ENCODE assay signal across 10 mouse cellular contexts in the genomic region with DNA sequence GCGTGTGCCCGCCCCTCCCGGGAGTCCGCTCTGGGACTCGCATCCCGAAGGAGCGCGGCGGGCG. TPM values are rescaled to one million over a fixed set of nuclear protein-coding genes. Genes with fewer than 3 reads are reported as not detected.
DNase-seq lines count a peak whose midpoint lies in the region; ATAC-seq and TF ChIP-seq lines count a peak whose summit lies in the region.
"Had no signal": no experiment of that assay in that cellular context is flagged by ENCODE, and none has a peak within 500 bp of the region (broad histone marks: within the 10 kb centered on the region; RNA-seq: fewer than 3 reads in every experiment).

Tlx2 (minus strand) TSS at position 47 of the 64 bp plus-strand sequence.

- peaks cover 80% of the 10 kb centered on the region for H3K27me3 ChIP-seq in kidney, postnatal 0 days (ENCODE audit: insufficient read depth, low read length)
- H3K27me3 ChIP-seq in embryonic facial prominence, embryonic 15.5 days = peaks cover 96% of the 10 kb centered on the region
- peaks cover 87% of the 10 kb centered on the region for H3K27me3 ChIP-seq in intestine, embryonic 16.5 days (replicated peaks; ENCODE audit: control insufficient read depth, insufficient read depth, low read length)
- peaks cover 87% of the 10 kb centered on the region for H3K27me3 ChIP-seq in midbrain, postnatal 0 days (ENCODE audit: insufficient read depth, low read length)

- 0% methylated on average over 10 of the region's 10 CpGs for WGBS in kidney, postnatal 0 days
- WGBS in embryonic facial prominence, embryonic 15.5 days = 0% methylated on average over 10 of the region's 10 CpGs
- WGBS in intestine, embryonic 16.5 days = 0% methylated on average over 10 of the region's 10 CpGs
- 5% methylated on average over 10 of the region's 10 CpGs for WGBS in midbrain, postnatal 0 days

- H3K4me1 ChIP-seq in kidney, postnatal 0 days (replicated peaks; ENCODE audit: insufficient read depth, low read length) = peaks cover 9% of the 10 kb centered on the region
- peaks cover 30% of the 10 kb centered on the region for H3K4me1 ChIP-seq in embryonic facial prominence, embryonic 15.5 days
- peaks cover 14% of the 10 kb centered on the region for H3K4me1 ChIP-seq in intestine, embryonic 16.5 days (ENCODE audit: control insufficient read depth, insufficient read depth, low read length)
- H3K4me1 ChIP-seq in midbrain, postnatal 0 days (ENCODE audit: insufficient read depth, low read length) = peaks cover 3% of the 10 kb centered on the region; the same call in 1 of the 2 replicates

- no peak within 1 kb of the TSS for H3K27ac ChIP-seq in kidney, postnatal 0 days
- H3K27ac ChIP-seq in embryonic facial prominence, embryonic 15.5 days (replicated peaks) = no peak within 1 kb of the TSS
- peak within 1 kb of the TSS; percentile 27 for H3K27ac ChIP-seq in intestine, embryonic 16.5 days (ENCODE audit: low read length)
- H3K27ac ChIP-seq in midbrain, postnatal 0 days (ENCODE audit: low read depth, low read length) = no peak within 1 kb of the TSS

- no peak for DNase-seq in kidney, postnatal 0 days (ENCODE audit: low spot score)
- DNase-seq in kidney, postnatal 10 days = no peak
- no peak for DNase-seq in midbrain, postnatal 0 days (ENCODE audit: low spot score)
- DNase-seq in left cerebral cortex, adult 18-20 months (ENCODE audit: low spot score in 2 of 2) = no peak
- no peak for DNase-seq in spleen, postnatal 10 days (ENCODE audit: low spot score in 2 of 2)
- no peak for DNase-seq in frontal cortex, postnatal 25 days (ENCODE audit: low spot score in 2 of 2)
- DNase-seq: kidney, postnatal 25 days had no signal

- H3K36me3 ChIP-seq in kidney, postnatal 0 days (ENCODE audit: insufficient read depth, low read length) = no peaks in the 10 kb centered on the region
- no peaks in the 10 kb centered on the region for H3K36me3 ChIP-seq in embryonic facial prominence, embryonic 15.5 days
- no peaks in the 10 kb centered on the region for H3K36me3 ChIP-seq in intestine, embryonic 16.5 days (ENCODE audit: control insufficient read depth, insufficient read depth, low read length)
- H3K36me3 ChIP-seq in midbrain, postnatal 0 days (ENCODE audit: insufficient read depth, low read length) = no peaks in the 10 kb centered on the region

- H3K4me3 ChIP-seq in kidney, postnatal 0 days (replicated peaks; ENCODE audit: low read depth, low read length) = peak within 1 kb of the TSS; percentile 30; the same call in 1 of the 2 replicates
- H3K4me3 ChIP-seq in embryonic facial prominence, embryonic 15.5 days (replicated peaks) = peak within 1 kb of the TSS; percentile 26
- H3K4me3 ChIP-seq in intestine, embryonic 16.5 days (ENCODE audit: low read length) = peak within 1 kb of the TSS; percentile 41
- H3K4me3 ChIP-seq in midbrain, postnatal 0 days (ENCODE audit: low read depth, low read length) = peak within 1 kb of the TSS; percentile 12; the same call in 1 of the 2 replicates

- no peak for TF ChIP-seq CTCF in kidney, postnatal 0 days (IDR thresholded peaks at IDR 0.05; ENCODE audit: low read depth)
- TF ChIP-seq CTCF in midbrain, postnatal 0 days (IDR thresholded peaks at IDR 0.05) = no peak

- no peaks in the 10 kb centered on the region for H3K9me3 ChIP-seq in kidney, postnatal 0 days (replicated peaks; ENCODE audit: low read length)
- H3K9me3 ChIP-seq in embryonic facial prominence, embryonic 15.5 days (replicated peaks) = no peaks in the 10 kb centered on the region
- no peaks in the 10 kb centered on the region for H3K9me3 ChIP-seq in intestine, embryonic 16.5 days (ENCODE audit: control insufficient read depth, low read length)
- H3K9me3 ChIP-seq in midbrain, postnatal 0 days (ENCODE audit: low read length) = no peaks in the 10 kb centered on the region

- no peak for ATAC-seq in kidney, postnatal 0 days (replicated peaks; ENCODE audit: low FRiP score, low read depth)
- no peak for ATAC-seq in embryonic facial prominence, embryonic 15.5 days (ENCODE audit: insufficient number of reproducible peaks, low FRiP score, low TSS enrichment, low read depth)
- ATAC-seq in intestine, embryonic 16.5 days = no peak
- ATAC-seq in midbrain, postnatal 0 days (ENCODE audit: low FRiP score) = no peak

- H3K4me2 ChIP-seq in kidney, postnatal 0 days (ENCODE audit: low read length) = peak within 1 kb of the TSS; percentile 52
- H3K4me2 ChIP-seq in embryonic facial prominence, embryonic 15.5 days (replicated peaks) = peak within 1 kb of the TSS; percentile 35
- peak within 1 kb of the TSS; percentile 47 for H3K4me2 ChIP-seq in intestine, embryonic 16.5 days (ENCODE audit: low read depth, low read length)
- no peak within 1 kb of the TSS for H3K4me2 ChIP-seq in midbrain, postnatal 0 days (ENCODE audit: low read depth, low read length, poor library complexity, severe bottlenecking)

- H3K9ac ChIP-seq in kidney, postnatal 0 days (ENCODE audit: low read depth, low read length) = no peak within 1 kb of the TSS
- H3K9ac ChIP-seq in embryonic facial prominence, embryonic 15.5 days = no peak within 1 kb of the TSS
- peak within 1 kb of the TSS; percentile 52 for H3K9ac ChIP-seq in intestine, embryonic 16.5 days (ENCODE audit: low read depth, low read length)
- H3K9ac ChIP-seq in midbrain, postnatal 0 days (replicated peaks; ENCODE audit: low read length, poor library complexity, severe bottlenecking) = no peak within 1 kb of the TSS

RNA-seq across cellular contexts. Expression of gene Tlx2, which starts in this region (rescaled TPM):
- polyA plus RNA-seq in kidney, postnatal 0 days (2015; fragmentation: Nextera tagmentation; extraction: Ambion mirVana) = 0.12 TPM in 1 of 2 replicates, not detected in the other
- polyA plus RNA-seq in embryonic facial prominence, embryonic 15.5 days (2015; fragmentation: Nextera tagmentation; extraction: Ambion mirVana) = 0.51 and 0.61 TPM in 2 replicates
- polyA plus RNA-seq in intestine, embryonic 16.5 days (2015; fragmentation: Nextera tagmentation; extraction: Ambion mirVana) = 9.3 and 10.4 TPM in 2 replicates
- not detected in 2 replicates for total RNA-seq in midbrain, postnatal 0 days (2014; rRNA removed)
- polyA plus RNA-seq in midbrain, postnatal 0 days (2015; fragmentation: Nextera tagmentation; extraction: Ambion mirVana) = not detected in 2 replicates
- total RNA-seq in left cerebral cortex, adult 18-20 months (2021) = not detected
- total RNA-seq: common myeloid progenitor, adult 5-6 weeks had no signal
